Mouse (Mus musculus) midbrain, embryonic 15.5 days (tissue): ENCODE results near the gene Kank1. TPM values are rescaled to one million over a fixed set of nuclear protein-coding genes. Genes with fewer than 3 reads are reported as not detected.

Experiments
- ATAC-seq: fragments of 200-750 bp; cut with Nextera tagmentation; replicated peaks from 2 replicates; pipeline ENCODE4 v1.8.0; 2017; ENCODE audit warnings: moderate TSS enrichment
- H3K27ac ChIP-seq: fragments of 300-500 bp; sonication (generic); 2 replicates; pipeline ENCODE4 v1.5.1; 2015; ENCODE audit warnings: mild to moderate bottlenecking, inconsistent platforms
- H3K27me3 ChIP-seq: fragments of 300-500 bp; sonication (generic); replicated peaks from 2 replicates; pipeline ENCODE4 v1.6.1; 2015; ENCODE audit warnings: inconsistent platforms
- H3K36me3 ChIP-seq: fragments of 300-500 bp; sonication (generic); replicated peaks from 2 replicates; pipeline ENCODE4 v1.6.1; 2015; ENCODE audit warnings: inconsistent platforms
- H3K4me1 ChIP-seq: fragments of 300-500 bp; sonication (generic); 2 replicates; pipeline ENCODE4 v1.6.1; 2015; ENCODE audit warnings: inconsistent platforms
- H3K4me2 ChIP-seq: fragments of 300-500 bp; sonication (generic); 2 replicates; pipeline ENCODE4 v1.6.1; 2015; ENCODE audit warnings: inconsistent platforms, mild to moderate bottlenecking, moderate library complexity
- H3K4me3 ChIP-seq: fragments of 300-500 bp; sonication (generic); 2 replicates; pipeline ENCODE4 v1.5.1; 2015; ENCODE audit warnings: mild to moderate bottlenecking, inconsistent platforms
- H3K9ac ChIP-seq: fragments of 300-500 bp; sonication (generic); 2 replicates; pipeline ENCODE4 v1.6.1; 2015; ENCODE audit warnings: mild to moderate bottlenecking, inconsistent platforms
- H3K9me3 ChIP-seq: fragments of 300-500 bp; sonication (generic); 2 replicates; pipeline ENCODE4 v1.6.1; 2016; ENCODE audit warnings: inconsistent platforms
- WGBS: fragments of 180-500 bp; shearing (Covaris S2); methylation state at CpG from one replicate; pipeline ENCODE4 v1.1.7; 2015; ENCODE audit warnings: mixed read lengths; 5-methylcytosine and 5-hydroxymethylcytosine counted together
- polyA plus RNA-seq: library from polyadenylated mRNA; unstranded; fragments of >200 nt; fragmentation: Nextera tagmentation; extraction: Ambion mirVana; gene quantifications from 2 replicates; pipeline ENCODE4 v1.2.1, GENCODE M21; 2015

Gene Kank1
- 6.6 and 6.7 TPM in 2 replicates for polyA plus RNA-seq

- peak within 1 kb of the TSS; percentile 96 for H3K4me2 ChIP-seq
- WGBS = under 1% methylated on average over 76 of the region's 76 CpGs
- no peaks in the 10 kb centered on the region for H3K9me3 ChIP-seq
- peak; percentile 92 for ATAC-seq
- H3K4me3 ChIP-seq = peak within 1 kb of the TSS; percentile 63
- peaks cover 15% of the 10 kb centered on the region for H3K27me3 ChIP-seq
- peaks cover 15% of the 10 kb centered on the region for H3K4me1 ChIP-seq
- no peaks in the 10 kb centered on the region for H3K36me3 ChIP-seq
- H3K27ac ChIP-seq = no peak within 1 kb of the TSS
- peak within 1 kb of the TSS; percentile 57 for H3K9ac ChIP-seq
Observed at GRCm38 (mm10) chr19:25236596-25237491, at the start of gene Kank1. TSS of gene Kank1 (plus strand) at chr19:25236975.

- Histone ChIP-seq H3K4me3 (no peak overlapping the region), H3K4me2 (no peak overlapping the region), H3K27me3 (no peaks in the 10 kb centered on the region), H3K9ac (no peak overlapping the region), H3K4me1 (no peaks in the 10 kb centered on the region), H3K27ac (no peak overlapping the region), H3K9me3 (no peaks in the 10 kb centered on the region), H3K36me3 (no peaks in the 10 kb centered on the region)
- ATAC-seq = no peak
- 84% methylated on average over 18 of the region's 18 CpGs for WGBS
Observed at GRCm38 (mm10) chr19:25187681-25188080, 49.1 kb upstream of the Kank1 start.

GRCm38 (mm10) chr19:25193751-25194150, 43.0 kb upstream of the Kank1 start:
- Histone ChIP-seq H3K4me2 (no peak overlapping the region), H3K9ac (no peak overlapping the region), H3K27ac (no peak overlapping the region), H3K4me1 (no peaks in the 10 kb centered on the region), H3K4me3 (no peak overlapping the region), H3K9me3 (no peaks in the 10 kb centered on the region), H3K36me3 (no peaks in the 10 kb centered on the region), H3K27me3 (no peaks in the 10 kb centered on the region)
- no peak for ATAC-seq
- 96% methylated on average over 9 of the region's 9 CpGs for WGBS

- no peaks in the 10 kb centered on the region for H3K36me3 ChIP-seq
- no peak overlapping the region for H3K9ac ChIP-seq
- H3K4me2 ChIP-seq = no peak overlapping the region
- H3K9me3 ChIP-seq = no peaks in the 10 kb centered on the region
- no peak overlapping the region for H3K27ac ChIP-seq
- 71% methylated on average over 13 of the region's 13 CpGs for WGBS
- ATAC-seq = no peak
- no peak overlapping the region for H3K4me3 ChIP-seq
- H3K4me1 ChIP-seq = no peaks in the 10 kb centered on the region
- H3K27me3 ChIP-seq = no peaks in the 10 kb centered on the region
Observed at GRCm38 (mm10) chr19:25200081-25200860, 36.5 kb upstream of the Kank1 start.

GRCm38 (mm10) chr19:25203077-25203476, 33.7 kb upstream of the Kank1 start:
- ATAC-seq = no peak
- H3K9ac ChIP-seq = no peak overlapping the region
- H3K27ac ChIP-seq = no peak overlapping the region
- 0 out of 2 replicates have a peak, but pooled peaks cover 11% of the 10 kb centered on the region for H3K27me3 ChIP-seq
- 86% methylated on average over 12 of the region's 12 CpGs for whole genome bisulfite sequencing
- H3K4me3 ChIP-seq = no peak overlapping the region
- H3K36me3 ChIP-seq = no peaks in the 10 kb centered on the region
- H3K4me2 ChIP-seq = no peak overlapping the region
- H3K4me1 ChIP-seq = peaks cover 6% of the 10 kb centered on the region
- H3K9me3 ChIP-seq = no peaks in the 10 kb centered on the region

- 0 out of 2 replicates have a peak, but pooled peaks cover 11% of the 10 kb centered on the region for H3K27me3 ChIP-seq
- H3K4me2 ChIP-seq = no peak overlapping the region
- no peak overlapping the region for H3K4me3 ChIP-seq
- whole genome bisulfite sequencing = 62% methylated on average over 12 of the region's 12 CpGs
- H3K9me3 ChIP-seq = no peaks in the 10 kb centered on the region
- no peak overlapping the region for H3K9ac ChIP-seq
- no peaks in the 10 kb centered on the region for H3K36me3 ChIP-seq
- H3K27ac ChIP-seq = no peak overlapping the region
- H3K4me1 ChIP-seq = peaks cover 12% of the 10 kb centered on the region
- ATAC-seq = no peak
Observed at GRCm38 (mm10) chr19:25206969-25207368, 29.8 kb upstream of the Kank1 start.

- Histone ChIP-seq H3K27ac (no peak overlapping the region), H3K27me3 (0 out of 2 replicates have a peak, but pooled peaks cover 11% of the 10 kb centered on the region), H3K4me3 (peak overlapping the region; percentile 19), H3K4me2 (peak overlapping the region; percentile 47), H3K9me3 (no peaks in the 10 kb centered on the region), H3K4me1 (peaks cover 12% of the 10 kb centered on the region), H3K36me3 (no peaks in the 10 kb centered on the region), H3K9ac (0 out of 2 replicates have a peak overlapping the region, but pooled peaks have one; percentile 2)
- 3% methylated on average over 23 of the region's 23 CpGs for WGBS
- ATAC-seq = peak; percentile 63
Observed at GRCm38 (mm10) chr19:25207731-25208361, 28.9 kb upstream of the Kank1 start.

GRCm38 (mm10) chr19:25208596-25209110, 28.1 kb upstream of the Kank1 start:
- H3K4me3 ChIP-seq = peak overlapping the region; percentile 19; the same call in 1 of the 2 replicates
- H3K27ac ChIP-seq = no peak overlapping the region
- H3K4me1 ChIP-seq = peaks cover 12% of the 10 kb centered on the region
- 48% methylated on average over 11 of the region's 11 CpGs for WGBS
- H3K36me3 ChIP-seq = no peaks in the 10 kb centered on the region
- H3K9me3 ChIP-seq = peaks cover 3% of the 10 kb centered on the region; the same call in 1 of the 2 replicates
- 0 out of 2 replicates have a peak, but pooled peaks cover 11% of the 10 kb centered on the region for H3K27me3 ChIP-seq
- peak overlapping the region; percentile 47; the same call in 1 of the 2 replicates for H3K4me2 ChIP-seq
- no peak overlapping the region for H3K9ac ChIP-seq
- ATAC-seq = no peak

GRCm38 (mm10) chr19:25220611-25221010, 16.2 kb upstream of the Kank1 start:
- H3K4me2 ChIP-seq = no peak overlapping the region
- no peaks in the 10 kb centered on the region for H3K27me3 ChIP-seq
- H3K36me3 ChIP-seq = no peaks in the 10 kb centered on the region
- WGBS = 72% methylated on average over 2 of the region's 2 CpGs
- H3K9me3 ChIP-seq = no peaks in the 10 kb centered on the region
- no peak overlapping the region for H3K4me3 ChIP-seq
- H3K4me1 ChIP-seq = no peaks in the 10 kb centered on the region
- no peak overlapping the region for H3K9ac ChIP-seq
- ATAC-seq = no peak
- H3K27ac ChIP-seq = no peak overlapping the region

GRCm38 (mm10) chr19:25221964-25222640, 14.7 kb upstream of the Kank1 start:
- 71% methylated on average over 9 of the region's 9 CpGs for WGBS
- H3K36me3 ChIP-seq = no peaks in the 10 kb centered on the region
- H3K27ac ChIP-seq = no peak overlapping the region
- no peak overlapping the region for H3K9ac ChIP-seq
- H3K4me3 ChIP-seq = no peak overlapping the region
- H3K27me3 ChIP-seq = no peaks in the 10 kb centered on the region
- H3K9me3 ChIP-seq = no peaks in the 10 kb centered on the region
- no peaks in the 10 kb centered on the region for H3K4me1 ChIP-seq
- H3K4me2 ChIP-seq = no peak overlapping the region
- ATAC-seq = no peak
